Mouse (Mus musculus) midbrain, postnatal 0 days (tissue): Measurements from ENCODE around the gene Arhgdia. TPM values are rescaled to one million over a fixed set of nuclear protein-coding genes. Genes with fewer than 3 reads are reported as not detected.
A peak's percentile ranks its signal among the peaks of the same experiment; 100 is the strongest.

Experiments used
- ATAC-seq: fragments of 200-750 bp; cut with Nextera tagmentation; 2 replicates; pipeline ENCODE4 v1.8.0; 2017; ENCODE audit warnings: moderate number of reproducible peaks, mild to moderate bottlenecking, moderate TSS enrichment, moderate library complexity; ENCODE audit not compliant: low FRiP score
- DNase-seq: peaks from one replicate; pipeline ENCODE4 v3.0.0-alpha.2; 2015; ENCODE audit warnings: low spot score
- H3K27ac ChIP-seq: fragments of 300-500 bp; sonication (generic); 2 replicates; pipeline ENCODE4 v1.5.1; 2014; ENCODE audit warnings: low read depth, mild to moderate bottlenecking, low read length, mixed read lengths
- H3K27me3 ChIP-seq: fragments of 300-500 bp; sonication (generic); 2 replicates; pipeline ENCODE4 v1.6.1; 2014; ENCODE audit warnings: low read length, control low read depth, mixed read lengths; ENCODE audit not compliant: insufficient read depth
- H3K36me3 ChIP-seq: fragments of 300-500 bp; sonication (generic); 2 replicates; pipeline ENCODE4 v1.6.1; 2014; ENCODE audit warnings: low read length, control low read depth, mixed read lengths; ENCODE audit not compliant: insufficient read depth
- H3K4me1 ChIP-seq: fragments of 300-500 bp; sonication (generic); 2 replicates; pipeline ENCODE4 v1.6.1; 2014; ENCODE audit warnings: mild to moderate bottlenecking, control low read depth, antibody characterized with exemption, low read length, mixed read lengths; ENCODE audit not compliant: insufficient read depth
- H3K4me2 ChIP-seq: fragments of 300-500 bp; sonication (generic); 2 replicates; pipeline ENCODE4 v1.6.1; 2014; ENCODE audit warnings: low read depth, mild to moderate bottlenecking, low read length, mixed read lengths; ENCODE audit not compliant: poor library complexity, severe bottlenecking
- H3K4me3 ChIP-seq: fragments of 300-500 bp; sonication (generic); 2 replicates; pipeline ENCODE4 v1.5.1; 2014; ENCODE audit warnings: low read depth, mild to moderate bottlenecking, low read length, moderate library complexity
- H3K9ac ChIP-seq: fragments of 300-500 bp; sonication (generic); replicated peaks from 2 replicates; pipeline ENCODE4 v1.6.1; 2014; ENCODE audit warnings: mild to moderate bottlenecking, low read length, moderate library complexity, mixed read lengths; ENCODE audit not compliant: poor library complexity, severe bottlenecking
- H3K9me3 ChIP-seq: fragments of 300-500 bp; sonication (generic); 2 replicates; pipeline ENCODE4 v1.6.1; 2016; ENCODE audit warnings: low read length, control low read depth
- CTCF ChIP-seq: IDR thresholded peaks from 2 replicates; pipeline ENCODE4 v1.5.1; 2016; ENCODE audit warnings: antibody characterized with exemption, mild to moderate bottlenecking
- WGBS: fragments of 180-500 bp; shearing (Covaris S2); extraction: QIAGEN DNeasy Blood & Tissue Kit; methylation state at CpG from one replicate; pipeline ENCODE4 v1.1.7; 2014; 5-methylcytosine and 5-hydroxymethylcytosine counted together
- polyA plus RNA-seq: library from polyadenylated mRNA; unstranded; fragments of >200 nt; fragmentation: Nextera tagmentation; extraction: Ambion mirVana; gene quantifications from 2 replicates; pipeline ENCODE4 v1.2.1, GENCODE M21; 2015
- total RNA-seq: library from RNA; depleted of rRNA; stranded (reverse); fragments of >200 nt; gene quantifications from 2 replicates; pipeline ENCODE4 v1.2.3, GENCODE M21; 2014

Gene Arhgdia
- total and polyA plus RNA-seq, 2 experiments from 2014 or later = 286 to 390 TPM

- Histone ChIP-seq H3K9me3 (no peaks in the 10 kb centered on the region), H3K4me3 (peak overlapping the region; percentile 96), H3K4me1 (peaks cover 5% of the 10 kb centered on the region), H3K27me3 (no peaks in the 10 kb centered on the region), H3K36me3 (peaks cover 39% of the 10 kb centered on the region), H3K9ac (peak overlapping the region; percentile 95), H3K27ac (peak overlapping the region; percentile 96), H3K4me2 (peak overlapping the region; percentile 95)
- peak; percentile 64 for TF ChIP-seq CTCF
- DNase-seq = no peak
- ATAC-seq = no peak
- 67% methylated on average over 8 of the region's 8 CpGs for WGBS
These were observed 1.0 kb upstream of the Arhgdia start for GRCm38 (mm10) chr11:120582268-120582981.

- H3K27me3 ChIP-seq = no peaks in the 10 kb centered on the region
- TF ChIP-seq CTCF = no peak
- peak overlapping the region; percentile 95 for H3K4me2 ChIP-seq
- ATAC-seq = peak; percentile 15; the same call in 1 of the 2 replicates
- peak overlapping the region; percentile 96 for H3K27ac ChIP-seq
- peak overlapping the region; percentile 95 for H3K9ac ChIP-seq
- H3K9me3 ChIP-seq = no peaks in the 10 kb centered on the region
- peaks cover 31% of the 10 kb centered on the region for H3K36me3 ChIP-seq
- DNase-seq = peak; percentile 23
- under 1% methylated on average over 41 of the region's 44 CpGs for WGBS
- peak overlapping the region; percentile 96 for H3K4me3 ChIP-seq
- peaks cover 5% of the 10 kb centered on the region for H3K4me1 ChIP-seq
These were observed 523 bp downstream of the Arhgdia start for GRCm38 (mm10) chr11:120580871-120581331.

GRCm38 (mm10) chr11:120580190-120580589 lies 1.2 kb downstream of the Arhgdia start:
- no peak for TF ChIP-seq CTCF
- Histone ChIP-seq H3K9ac (peak overlapping the region; percentile 95), H3K4me3 (peak overlapping the region; percentile 96), H3K27ac (peak overlapping the region; percentile 96), H3K4me2 (peak overlapping the region; percentile 95), H3K27me3 (no peaks in the 10 kb centered on the region), H3K36me3 (peaks cover 26% of the 10 kb centered on the region), H3K9me3 (no peaks in the 10 kb centered on the region), H3K4me1 (peaks cover 5% of the 10 kb centered on the region)
- ATAC-seq (no peak), DNase-seq (no peak)
- WGBS = 64% methylated on average over 7 of the region's 7 CpGs

- peaks cover 5% of the 10 kb centered on the region for H3K4me1 ChIP-seq
- H3K4me2 ChIP-seq = peak overlapping the region; percentile 95
- H3K36me3 ChIP-seq = peaks cover 26% of the 10 kb centered on the region
- H3K9ac ChIP-seq = no peak overlapping the region
- 62% methylated on average over 15 of the region's 15 CpGs for WGBS
- H3K27ac ChIP-seq = peak overlapping the region; percentile 96; the same call in 1 of the 2 replicates
- peak; percentile 96 for TF ChIP-seq CTCF
- H3K27me3 ChIP-seq = no peaks in the 10 kb centered on the region
- DNase-seq (peak; percentile 70), ATAC-seq (no peak)
- peak overlapping the region; percentile 96 for H3K4me3 ChIP-seq
- no peaks in the 10 kb centered on the region for H3K9me3 ChIP-seq
These were observed 1.9 kb downstream of the Arhgdia start for GRCm38 (mm10) chr11:120579316-120580107.

GRCm38 (mm10) chr11:120578694-120579243 lies 2.7 kb downstream of the Arhgdia start:
- Histone ChIP-seq H3K27me3 (no peaks in the 10 kb centered on the region), H3K4me3 (no peak overlapping the region), H3K4me2 (no peak overlapping the region), H3K9me3 (no peaks in the 10 kb centered on the region), H3K9ac (no peak overlapping the region), H3K36me3 (peaks cover 26% of the 10 kb centered on the region), H3K4me1 (peaks cover 5% of the 10 kb centered on the region), H3K27ac (no peak overlapping the region; the same call in 1 of the 2 replicates)
- no peak for ATAC-seq
- DNase-seq = no peak
- no peak for TF ChIP-seq CTCF
- 85% methylated on average over 11 of the region's 11 CpGs for WGBS
